Mouse (Mus musculus) limb, embryonic 12.5 days (tissue): Measurements from ENCODE around the gene Chst10. TPM values are rescaled to one million over a fixed set of nuclear protein-coding genes. Genes with fewer than 3 reads are reported as not detected.

Source experiments
- ATAC-seq: fragments of 200-750 bp; cut with Nextera tagmentation; 2 replicates; pipeline ENCODE4 v1.8.0; 2017; ENCODE audit warnings: low read depth, moderate TSS enrichment; ENCODE audit not compliant: insufficient number of reproducible peaks, insufficient read depth, low FRiP score, low TSS enrichment
- H3K27ac ChIP-seq: fragments of 300-500 bp; sonication (generic); 2 replicates; pipeline ENCODE4 v1.5.1; 2016; ENCODE audit warnings: mild to moderate bottlenecking, moderate library complexity
- H3K27me3 ChIP-seq: fragments of 300-500 bp; sonication (generic); 2 replicates; pipeline ENCODE4 v1.6.1; 2016; ENCODE audit warnings: mild to moderate bottlenecking, moderate library complexity
- H3K36me3 ChIP-seq: fragments of 300-500 bp; sonication (generic); 2 replicates; pipeline ENCODE4 v1.6.1; 2016; ENCODE audit warnings: mild to moderate bottlenecking, moderate library complexity
- H3K4me1 ChIP-seq: fragments of 300-500 bp; sonication (generic); replicated peaks from 2 replicates; pipeline ENCODE4 v1.6.1; 2016
- H3K4me2 ChIP-seq: fragments of 300-500 bp; sonication (generic); 2 replicates; pipeline ENCODE4 v1.6.1; 2016; ENCODE audit warnings: mild to moderate bottlenecking, moderate library complexity
- H3K4me3 ChIP-seq: fragments of 300-500 bp; sonication (generic); replicated peaks from 2 replicates; pipeline ENCODE4 v1.5.1; 2016; ENCODE audit warnings: mild to moderate bottlenecking
- H3K9ac ChIP-seq: fragments of 300-500 bp; sonication (generic); replicated peaks from 2 replicates; pipeline ENCODE4 v1.6.1; 2016; ENCODE audit warnings: mild to moderate bottlenecking, moderate library complexity
- H3K9me3 ChIP-seq: fragments of 300-500 bp; sonication (generic); 2 replicates; pipeline ENCODE4 v1.6.1; 2016; ENCODE audit warnings: mild to moderate bottlenecking, moderate library complexity
- WGBS: fragments of 180-500 bp; shearing (Covaris S2); methylation state at CpG from one replicate; pipeline ENCODE4 v1.1.7; 2016; 5-methylcytosine and 5-hydroxymethylcytosine counted together
- polyA plus RNA-seq: library from polyadenylated mRNA; unstranded; fragments of >200 nt; fragmentation: Nextera tagmentation; extraction: Ambion mirVana; gene quantifications from 2 replicates; pipeline ENCODE4 v1.2.1, GENCODE M21; 2016

The Chst10 gene
- polyA plus RNA-seq, 1 experiment from 2014 or later, result 11.1 TPM

- no peak overlapping the region for H3K4me2 ChIP-seq
- no peaks in the 10 kb centered on the region for H3K27me3 ChIP-seq
- H3K9ac ChIP-seq, result no peak overlapping the region
- H3K9me3 ChIP-seq, result no peaks in the 10 kb centered on the region
- H3K36me3 ChIP-seq, result peaks cover 6% of the 10 kb centered on the region; the same call in 1 of the 2 replicates
- peaks cover 23% of the 10 kb centered on the region for H3K4me1 ChIP-seq
- WGBS, result 42% methylated on average over 9 of the region's 9 CpGs
- H3K27ac ChIP-seq, result 0 out of 2 replicates have a peak overlapping the region, but pooled peaks have one; percentile 5
- no peak for ATAC-seq
- H3K4me3 ChIP-seq, result no peak overlapping the region
Observed at GRCm38 (mm10) chr1:38817268-38817667, 80.7 kb downstream of the Chst10 start.

- WGBS, result 31% methylated on average over 4 of the region's 4 CpGs
- no peak for ATAC-seq
- Histone ChIP-seq H3K4me2 (no peak overlapping the region), H3K27ac (peak overlapping the region; percentile 69), H3K36me3 (peaks cover 12% of the 10 kb centered on the region; the same call in 1 of the 2 replicates), H3K4me1 (peaks cover 19% of the 10 kb centered on the region), H3K4me3 (no peak overlapping the region), H3K9ac (no peak overlapping the region), H3K9me3 (no peaks in the 10 kb centered on the region), H3K27me3 (no peaks in the 10 kb centered on the region)
Observed at GRCm38 (mm10) chr1:38816306-38816705, 81.7 kb downstream of the Chst10 start.

Other genes with a start within 250 kb of the Chst10 start
- 39.9 and 48.5 TPM in 2 replicates for gene Aff3, start 233.2 kb downstream of the Chst10 start, polyA plus RNA-seq
- gene Lonrf2, start 61.5 kb downstream of the Chst10 start, polyA plus RNA-seq, result 0.81 and 0.84 TPM in 2 replicates
- not detected in 2 replicates for gene Nms, start 41.0 kb upstream of the Chst10 start, polyA plus RNA-seq
- 154 and 157 TPM in 2 replicates for gene Pdcl3, start 87.4 kb upstream of the Chst10 start, polyA plus RNA-seq